Mouse (Mus musculus) brain, embryonic 14.5 days (tissue): ENCODE measurements around the gene Aarsd1.

Experiments used
- CTCF ChIP-seq: fragments of 200-500 bp; IDR thresholded peaks from 2 replicates; pipeline ENCODE4 v1.5.1; 2012; ENCODE audit warnings: inconsistent platforms, mild to moderate bottlenecking, moderate library complexity, borderline replicate concordance; ENCODE audit not compliant: insufficient read depth, insufficient read length; ENCODE audit errors: extremely low read depth
- POLR2A ChIP-seq: fragments of 200-500 bp; IDR thresholded peaks from 2 replicates; pipeline ENCODE4 v1.6.1; 2012; ENCODE audit warnings: mild to moderate bottlenecking, inconsistent platforms, borderline replicate concordance; ENCODE audit not compliant: poor library complexity, insufficient read depth, insufficient read length, severe bottlenecking; ENCODE audit errors: extremely low read depth

- TF ChIP-seq POLR2A (no peak), CTCF (no peak)
These were observed 57.6 kb downstream of the Aarsd1 start for GRCm38 (mm10) chr11:101359776-101360175.
